21 mouse cellular contexts compared by ENCODE assay signal in genomic region chr13:102157369-102158130, GRCm38 (mm10).
DNase-seq lines count a peak whose midpoint lies in the region; ATAC-seq lines count a peak whose summit lies in the region.
"Had no signal": no experiment of that assay in that cellular context is flagged by ENCODE, and none has a peak within 500 bp of the region (broad histone marks: within the 10 kb centered on the region; RNA-seq: fewer than 3 reads in every experiment).

No protein-coding gene starts in this region.

- DNase-seq in forebrain, embryonic 11.5 days (ENCODE audit: low spot score), result no peak
- peak; percentile 79 for DNase-seq in midbrain, embryonic 11.5 days (ENCODE audit: low spot score, missing footprints)
- DNase-seq in midbrain, embryonic 10.5 days (ENCODE audit: low spot score), result no peak
- no peak for DNase-seq in neural tube, embryonic 10.5 days (ENCODE audit: extremely low spot score, low spot score)
- DNase-seq in mesoderm, embryonic 11.5 days (ENCODE audit: low read depth, low spot score), result peak; percentile 30
- no peak for DNase-seq in adrenal gland, postnatal 25 days
- DNase-seq: adrenal gland, postnatal 14 days; cerebellum, adult 2 months; cerebellum, postnatal 10 days; gastrocnemius, adult 2 months; gastrocnemius, postnatal 25 days; kidney, adult 18-20 months had no signal

- H3K4me1 ChIP-seq in forebrain, embryonic 11.5 days (replicated peaks; ENCODE audit: control insufficient read depth, insufficient read depth, low read length), result no peaks in the 10 kb centered on the region
- 0 out of 2 replicates have a peak, but pooled peaks cover 2% of the 10 kb centered on the region for H3K4me1 ChIP-seq in forebrain, embryonic 16.5 days (replicated peaks; ENCODE audit: control insufficient read depth, insufficient read depth, low read length)
- H3K4me1 ChIP-seq in midbrain, embryonic 11.5 days (ENCODE audit: control insufficient read depth, insufficient read depth, low read length), result peaks cover 5% of the 10 kb centered on the region
- H3K4me1 ChIP-seq in midbrain, embryonic 10.5 days, result peaks cover 12% of the 10 kb centered on the region
- H3K4me1 ChIP-seq in neural tube, embryonic 12.5 days, result peaks cover 4% of the 10 kb centered on the region; the same call in 1 of the 2 replicates
- H3K4me1 ChIP-seq: forebrain, embryonic 15.5 days; intestine, embryonic 15.5 days had no signal

- no peak overlapping the region for H3K27ac ChIP-seq in forebrain, embryonic 11.5 days (ENCODE audit: low read depth, low read length)
- no peak overlapping the region for H3K27ac ChIP-seq in forebrain, embryonic 16.5 days (ENCODE audit: low read length)
- H3K27ac ChIP-seq in midbrain, embryonic 11.5 days (ENCODE audit: low read depth, low read length), result no peak overlapping the region
- no peak overlapping the region for H3K27ac ChIP-seq in midbrain, embryonic 10.5 days (replicated peaks)
- H3K27ac ChIP-seq in neural tube, embryonic 12.5 days, result no peak overlapping the region
- H3K27ac ChIP-seq: embryonic facial prominence, embryonic 10.5 days; forebrain, embryonic 15.5 days; gastrocnemius, adult 2 months; hindbrain, embryonic 14.5 days; intestine, embryonic 15.5 days had no signal

- 0 out of 2 replicates have a peak, but pooled peaks have one; percentile 42 for ATAC-seq in forebrain, embryonic 11.5 days (replicated peaks; ENCODE audit: low FRiP score)
- ATAC-seq in forebrain, embryonic 16.5 days, result no peak
- peak; percentile 66; the same call in 1 of the 2 replicates for ATAC-seq in midbrain, embryonic 11.5 days (ENCODE audit: low FRiP score)
- 0 out of 2 replicates have a peak, but pooled peaks have one; percentile 44 for ATAC-seq in neural tube, embryonic 12.5 days (ENCODE audit: low FRiP score, low read depth)
- ATAC-seq: activated CD4-positive, CD25-positive, alpha-beta regulatory T cell, adult 4 months; forebrain, embryonic 15.5 days; intestine, embryonic 15.5 days had no signal

- H3K4me2 ChIP-seq in forebrain, embryonic 11.5 days (ENCODE audit: low read depth, low read length, severe bottlenecking), result no peak overlapping the region
- no peak overlapping the region for H3K4me2 ChIP-seq in forebrain, embryonic 16.5 days (ENCODE audit: low read length)
- no peak overlapping the region for H3K4me2 ChIP-seq in midbrain, embryonic 11.5 days
- H3K4me2 ChIP-seq in neural tube, embryonic 12.5 days (replicated peaks), result no peak overlapping the region
- H3K4me2 ChIP-seq: forebrain, embryonic 15.5 days; heart, embryonic 12.5 days; hindbrain, embryonic 14.5 days; intestine, embryonic 15.5 days had no signal

- H3K36me3 ChIP-seq in forebrain, embryonic 11.5 days (ENCODE audit: control insufficient read depth, insufficient read depth, low read length), result no peaks in the 10 kb centered on the region
- H3K36me3 ChIP-seq in forebrain, embryonic 16.5 days (ENCODE audit: control insufficient read depth, insufficient read depth), result no peaks in the 10 kb centered on the region
- no peaks in the 10 kb centered on the region for H3K36me3 ChIP-seq in midbrain, embryonic 11.5 days (ENCODE audit: control insufficient read depth, insufficient read depth, low read length)
- no peaks in the 10 kb centered on the region for H3K36me3 ChIP-seq in midbrain, embryonic 10.5 days
- H3K36me3 ChIP-seq in neural tube, embryonic 12.5 days, result no peaks in the 10 kb centered on the region
- H3K36me3 ChIP-seq: embryonic facial prominence, embryonic 10.5 days; forebrain, embryonic 15.5 days; heart, embryonic 12.5 days; intestine, embryonic 15.5 days had no signal

- H3K9me3 ChIP-seq in forebrain, embryonic 11.5 days (ENCODE audit: control insufficient read depth, low read length), result no peaks in the 10 kb centered on the region
- H3K9me3 ChIP-seq in forebrain, embryonic 16.5 days (ENCODE audit: control insufficient read depth, low read length), result no peaks in the 10 kb centered on the region
- no peaks in the 10 kb centered on the region for H3K9me3 ChIP-seq in midbrain, embryonic 11.5 days (ENCODE audit: control insufficient read depth, low read length)
- H3K9me3 ChIP-seq in midbrain, embryonic 10.5 days (replicated peaks), result no peaks in the 10 kb centered on the region
- H3K9me3 ChIP-seq in neural tube, embryonic 12.5 days, result no peaks in the 10 kb centered on the region
- H3K9me3 ChIP-seq: embryonic facial prominence, embryonic 10.5 days; forebrain, embryonic 15.5 days; heart, embryonic 12.5 days; intestine, embryonic 15.5 days had no signal

- H3K4me3 ChIP-seq in forebrain, embryonic 11.5 days (ENCODE audit: low read depth, low read length), result no peak overlapping the region
- H3K4me3 ChIP-seq in forebrain, embryonic 16.5 days (replicated peaks; ENCODE audit: low read length), result no peak overlapping the region
- no peak overlapping the region for H3K4me3 ChIP-seq in midbrain, embryonic 11.5 days (ENCODE audit: low read depth, low read length)
- H3K4me3 ChIP-seq in midbrain, embryonic 10.5 days, result no peak overlapping the region
- H3K4me3 ChIP-seq in neural tube, embryonic 12.5 days, result no peak overlapping the region
- H3K4me3 ChIP-seq: embryonic facial prominence, embryonic 10.5 days; forebrain, embryonic 15.5 days; gastrocnemius, adult 2 months; heart, embryonic 12.5 days; intestine, embryonic 15.5 days had no signal

- whole genome bisulfite sequencing in forebrain, embryonic 11.5 days, result 54% methylated on average over 6 of the region's 6 CpGs
- WGBS in forebrain, embryonic 16.5 days, result 49% methylated on average over 6 of the region's 6 CpGs
- WGBS in midbrain, embryonic 11.5 days, result 49% methylated on average over 6 of the region's 6 CpGs
- WGBS in midbrain, embryonic 10.5 days, result 67% methylated on average over 6 of the region's 6 CpGs
- 48% methylated on average over 6 of the region's 6 CpGs for WGBS in neural tube, embryonic 12.5 days

- no peaks in the 10 kb centered on the region for H3K27me3 ChIP-seq in forebrain, embryonic 11.5 days (ENCODE audit: control insufficient read depth, insufficient read depth, low read length)
- H3K27me3 ChIP-seq in forebrain, embryonic 16.5 days (replicated peaks; ENCODE audit: control insufficient read depth, insufficient read depth, low read length), result no peaks in the 10 kb centered on the region
- no peaks in the 10 kb centered on the region for H3K27me3 ChIP-seq in midbrain, embryonic 11.5 days (ENCODE audit: control insufficient read depth, insufficient read depth, low read length)
- H3K27me3 ChIP-seq in midbrain, embryonic 10.5 days (ENCODE audit: low read depth, poor library complexity, severe bottlenecking), result no peaks in the 10 kb centered on the region
- no peaks in the 10 kb centered on the region for H3K27me3 ChIP-seq in neural tube, embryonic 12.5 days (replicated peaks)
- H3K27me3 ChIP-seq: CH12.LX; forebrain, embryonic 15.5 days; heart, embryonic 12.5 days; intestine, embryonic 15.5 days had no signal

- no peak overlapping the region for H3K9ac ChIP-seq in forebrain, embryonic 11.5 days (ENCODE audit: low read length)
- no peak overlapping the region for H3K9ac ChIP-seq in forebrain, embryonic 16.5 days (replicated peaks; ENCODE audit: low read depth, low read length)
- no peak overlapping the region for H3K9ac ChIP-seq in midbrain, embryonic 11.5 days (ENCODE audit: low read length)
- H3K9ac ChIP-seq in neural tube, embryonic 12.5 days, result no peak overlapping the region
- H3K9ac ChIP-seq: forebrain, embryonic 15.5 days; heart, embryonic 12.5 days; hindbrain, embryonic 14.5 days; intestine, embryonic 15.5 days had no signal

Comparison
In these comparisons a context has a peak if more than half of its experiments do, and no peak if none do; other contexts are left out.
1. DNase-seq: peak in midbrain, embryonic 11.5 days (single experiment) and mesoderm, embryonic 11.5 days (single experiment); none in forebrain, embryonic 11.5 days (single experiment), midbrain, embryonic 10.5 days (single experiment), neural tube, embryonic 10.5 days (single experiment) and adrenal gland, postnatal 25 days (single experiment).